Mouse (Mus musculus): Measurements from ENCODE around the gene Ssh1.

The Ssh1 gene

GRCm38 (mm10) chr5:113992339-113992831, 1.3 kb downstream of the Ssh1 start:
- peak; percentile 36 for DNase-seq

- peak; percentile 3 for DNase-seq
Observed at GRCm38 (mm10) chr5:113991141-113991540, 2.6 kb downstream of the Ssh1 start.

- DNase-seq = no peak
Observed at GRCm38 (mm10) chr5:113990593-113990992, 3.1 kb downstream of the Ssh1 start.

- no peak for DNase-seq
Observed at GRCm38 (mm10) chr5:113989437-113990024, 4.2 kb downstream of the Ssh1 start.

- peak; percentile 88 for DNase-seq
Observed at GRCm38 (mm10) chr5:113986182-113986961, 7.3 kb downstream of the Ssh1 start.

GRCm38 (mm10) chr5:113985737-113986136, 8.0 kb downstream of the Ssh1 start:
- no peak for DNase-seq

- no peak for DNase-seq
Observed at GRCm38 (mm10) chr5:113984025-113984740, 9.5 kb downstream of the Ssh1 start.

GRCm38 (mm10) chr5:113983541-113983940, 10.2 kb downstream of the Ssh1 start:
- no peak for DNase-seq

GRCm38 (mm10) chr5:113981843-113982242, 11.9 kb downstream of the Ssh1 start:
- no peak for DNase-seq

- no peak for DNase-seq
Observed at GRCm38 (mm10) chr5:113981171-113981570, 12.5 kb downstream of the Ssh1 start.

GRCm38 (mm10) chr5:113980511-113980910, 13.2 kb downstream of the Ssh1 start:
- no peak for DNase-seq

- DNase-seq = no peak
Observed at GRCm38 (mm10) chr5:113977309-113977708, 16.4 kb downstream of the Ssh1 start.

- no peak for DNase-seq
Observed at GRCm38 (mm10) chr5:113976597-113976996, 17.1 kb downstream of the Ssh1 start.

- DNase-seq = peak; percentile 78
Observed at GRCm38 (mm10) chr5:113975538-113976215, 18.0 kb downstream of the Ssh1 start.

GRCm38 (mm10) chr5:113974576-113974975, 19.1 kb downstream of the Ssh1 start:
- DNase-seq = no peak

- DNase-seq = peak; percentile 34
Observed at GRCm38 (mm10) chr5:113973790-113974189, 19.9 kb downstream of the Ssh1 start.

GRCm38 (mm10) chr5:113972589-113973515, 20.8 kb downstream of the Ssh1 start:
- DNase-seq = peak; percentile 60

GRCm38 (mm10) chr5:113971434-113971960, 22.2 kb downstream of the Ssh1 start:
- DNase-seq = peak; percentile 38

- peak; percentile 74 for DNase-seq
Observed at GRCm38 (mm10) chr5:113968371-113968770, 25.3 kb downstream of the Ssh1 start.

- DNase-seq = no peak
Observed at GRCm38 (mm10) chr5:113966452-113967150, 27.1 kb downstream of the Ssh1 start.

GRCm38 (mm10) chr5:113965659-113966185, 28.0 kb downstream of the Ssh1 start:
- DNase-seq = no peak
